Mouse (Mus musculus) intestine, embryonic 15.5 days (tissue): ENCODE measurements around the gene Gm17949. TPM values are rescaled to one million over a fixed set of nuclear protein-coding genes. Genes with fewer than 3 reads are reported as not detected.
A peak's percentile ranks its signal among the peaks of the same experiment; 100 is the strongest.
"Not testable (repeated sequence)": the region's sequence is repeated elsewhere in the genome, so short reads cannot be mapped to it uniquely, and the experiment has no call there.

Experiments
- ATAC-seq: fragments of 200-750 bp; cut with Nextera tagmentation; 2 replicates; pipeline ENCODE4 v1.8.0; 2017; ENCODE audit warnings: moderate TSS enrichment, moderate library complexity
- H3K27ac ChIP-seq: fragments of 300-500 bp; sonication (generic); 2 replicates; pipeline ENCODE4 v1.5.1; 2015; ENCODE audit warnings: mild to moderate bottlenecking, inconsistent platforms
- H3K27me3 ChIP-seq: fragments of 300-500 bp; sonication (generic); replicated peaks from 2 replicates; pipeline ENCODE4 v1.6.1; 2015; ENCODE audit warnings: inconsistent platforms
- H3K36me3 ChIP-seq: fragments of 300-500 bp; sonication (generic); 2 replicates; pipeline ENCODE4 v1.6.1; 2015; ENCODE audit warnings: inconsistent platforms
- H3K4me1 ChIP-seq: fragments of 300-500 bp; sonication (generic); replicated peaks from 2 replicates; pipeline ENCODE4 v1.6.1; 2015; ENCODE audit warnings: inconsistent platforms
- H3K4me2 ChIP-seq: fragments of 300-500 bp; sonication (generic); replicated peaks from 2 replicates; pipeline ENCODE4 v1.6.1; 2015; ENCODE audit warnings: mild to moderate bottlenecking, inconsistent platforms
- H3K4me3 ChIP-seq: fragments of 300-500 bp; sonication (generic); replicated peaks from 2 replicates; pipeline ENCODE4 v1.5.1; 2015; ENCODE audit warnings: inconsistent platforms
- H3K9ac ChIP-seq: fragments of 300-500 bp; sonication (generic); 2 replicates; pipeline ENCODE4 v1.6.1; 2015; ENCODE audit warnings: inconsistent platforms
- H3K9me3 ChIP-seq: fragments of 300-500 bp; sonication (generic); 2 replicates; pipeline ENCODE4 v1.6.1; 2016; ENCODE audit warnings: inconsistent platforms
- WGBS: fragments of 180-500 bp; shearing (Covaris S2); methylation state at CpG from one replicate; pipeline ENCODE4 v1.1.7; 2015; 5-methylcytosine and 5-hydroxymethylcytosine counted together
- polyA plus RNA-seq: library from polyadenylated mRNA; unstranded; fragments of >200 nt; fragmentation: Nextera tagmentation; extraction: Ambion mirVana; gene quantifications from 2 replicates; pipeline ENCODE4 v1.2.1, GENCODE M21; 2015

The Gm17949 gene
- polyA plus RNA-seq, 1 experiment from 2014 or later = 0.24 TPM

- H3K9ac ChIP-seq = peak overlapping the region; percentile 99
- H3K4me2 ChIP-seq = peak overlapping the region; percentile 84
- no peak for ATAC-seq
- H3K4me3 ChIP-seq = peak overlapping the region; percentile 92
- H3K4me1 ChIP-seq = peaks cover 8% of the 10 kb centered on the region; the same call in 1 of the 2 replicates
- 29% methylated on average over 8 of the region's 8 CpGs for WGBS
- no peaks in the 10 kb centered on the region for H3K9me3 ChIP-seq
- H3K27ac ChIP-seq = no peak overlapping the region
- no peaks in the 10 kb centered on the region for H3K27me3 ChIP-seq
- H3K36me3 ChIP-seq = peaks cover 34% of the 10 kb centered on the region
These were observed 18.4 kb downstream of the Gm17949 start for GRCm38 (mm10) chr17:57029691-57030090.

DNA sequence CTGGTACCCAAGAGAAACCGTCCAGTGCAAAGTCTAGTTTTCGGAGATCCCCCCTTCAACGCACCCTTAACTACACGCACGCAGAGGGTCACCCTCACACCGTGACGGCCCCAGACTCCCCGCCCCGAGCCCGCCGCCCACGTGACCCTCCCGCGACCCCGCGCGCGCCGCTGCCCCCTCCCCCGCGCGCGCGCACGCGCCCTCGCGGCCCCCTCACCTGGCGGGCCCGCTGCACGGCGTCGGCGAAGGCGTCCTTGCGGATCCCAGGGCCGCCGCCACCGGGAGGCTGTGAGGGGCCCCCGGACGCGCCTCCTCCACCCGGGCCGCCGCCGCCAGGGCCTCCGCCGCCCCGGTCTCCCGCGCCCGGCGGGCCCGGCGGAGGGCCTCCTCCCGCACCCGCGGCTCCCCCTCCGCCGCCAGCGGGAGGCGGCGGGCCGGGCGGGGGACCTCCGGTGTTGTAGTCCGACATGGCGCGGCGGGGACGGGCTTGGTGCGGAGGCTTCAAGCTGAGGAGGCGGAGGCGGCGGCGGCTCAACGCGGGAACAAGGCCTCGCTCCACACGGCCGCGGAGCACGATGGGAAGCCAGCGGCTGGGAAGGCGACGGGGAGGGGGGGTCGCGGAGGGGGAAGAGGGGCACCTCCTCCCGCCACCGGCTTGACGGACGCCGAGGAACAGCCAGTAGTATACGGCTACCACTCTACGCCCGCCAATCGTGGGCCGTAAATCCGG, 19.8 kb downstream of the Gm17949 start, which contains the start of gene Khsrp:
Gene Khsrp (minus strand): TSS at position 592 of the 730 bp plus-strand sequence.
- Histone ChIP-seq H3K36me3 (peaks cover 22% of the 10 kb centered on the region; the same call in 1 of the 2 replicates), H3K9ac (peak within 1 kb of the TSS; percentile 99), H3K27ac (peak within 1 kb of the TSS; percentile 93), H3K27me3 (no peaks in the 10 kb centered on the region), H3K4me1 (peaks cover 8% of the 10 kb centered on the region; the same call in 1 of the 2 replicates), H3K4me3 (peak within 1 kb of the TSS; percentile 92), H3K4me2 (peak within 1 kb of the TSS; percentile 84), H3K9me3 (no peaks in the 10 kb centered on the region)
- peak; percentile 1; the same call in 1 of the 2 replicates for ATAC-seq
- under 1% methylated on average over 97 of the region's 99 CpGs for WGBS

DNA sequence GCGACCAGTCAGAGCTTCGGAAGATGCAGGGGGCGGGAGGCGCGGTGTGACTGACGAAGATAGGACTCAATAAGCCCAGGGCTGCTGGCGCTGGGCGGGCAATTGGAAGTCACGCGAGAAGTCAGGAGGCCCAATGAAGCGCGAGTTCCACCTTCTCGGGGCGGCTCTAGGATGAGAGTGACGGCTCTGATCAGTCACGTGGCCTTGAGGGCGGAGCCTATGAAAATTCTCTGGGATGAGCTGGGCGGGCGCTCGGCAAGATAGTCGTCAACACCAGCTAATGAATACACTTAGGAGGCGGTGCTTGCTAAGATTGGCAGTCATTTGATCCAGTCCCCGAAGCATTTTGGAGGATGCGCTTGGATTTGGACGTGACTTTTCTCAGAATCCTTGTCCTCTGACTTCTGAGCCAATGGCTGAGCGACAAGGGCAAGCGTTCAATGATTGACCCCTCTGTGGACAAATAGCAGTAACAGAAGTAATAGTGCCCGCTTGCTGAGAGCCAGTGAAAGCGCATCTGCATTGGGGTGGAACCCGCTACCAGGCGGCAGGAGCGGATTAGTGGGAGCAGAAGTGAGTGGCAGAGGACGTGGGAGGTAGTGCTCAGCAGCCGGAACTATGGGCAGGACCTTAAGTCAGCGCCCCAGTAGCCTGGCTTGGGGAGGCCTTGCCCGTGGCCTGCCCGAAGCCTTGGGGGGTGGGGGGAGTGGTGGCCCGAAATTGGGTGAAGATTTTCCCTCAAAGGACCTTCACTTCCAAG, 20.6 kb downstream of the Gm17949 start:
- WGBS = under 1% methylated on average over 38 of the region's 38 CpGs
- ATAC-seq = peak; percentile 98
- Histone ChIP-seq H3K4me2 (peak overlapping the region; percentile 69), H3K27me3 (no peaks in the 10 kb centered on the region), H3K27ac (peak overlapping the region; percentile 85), H3K36me3 (peaks cover 15% of the 10 kb centered on the region; the same call in 1 of the 2 replicates), H3K4me3 (peak overlapping the region; percentile 39), H3K4me1 (peaks cover 8% of the 10 kb centered on the region; the same call in 1 of the 2 replicates), H3K9ac (peak overlapping the region; percentile 39), H3K9me3 (no peaks in the 10 kb centered on the region)

- no peaks in the 10 kb centered on the region for H3K9me3 ChIP-seq
- H3K27ac ChIP-seq = no peak overlapping the region
- H3K4me1 ChIP-seq = peaks cover 8% of the 10 kb centered on the region; the same call in 1 of the 2 replicates
- 90% methylated on average over 4 of the region's 4 CpGs for WGBS
- H3K4me2 ChIP-seq = peak overlapping the region; percentile 69
- no peak for ATAC-seq
- H3K36me3 ChIP-seq = peaks cover 7% of the 10 kb centered on the region; the same call in 1 of the 2 replicates
- no peak overlapping the region for H3K9ac ChIP-seq
- H3K4me3 ChIP-seq = no peak overlapping the region
- no peaks in the 10 kb centered on the region for H3K27me3 ChIP-seq
These were observed 21.6 kb downstream of the Gm17949 start for GRCm38 (mm10) chr17:57032854-57033253.

DNA sequence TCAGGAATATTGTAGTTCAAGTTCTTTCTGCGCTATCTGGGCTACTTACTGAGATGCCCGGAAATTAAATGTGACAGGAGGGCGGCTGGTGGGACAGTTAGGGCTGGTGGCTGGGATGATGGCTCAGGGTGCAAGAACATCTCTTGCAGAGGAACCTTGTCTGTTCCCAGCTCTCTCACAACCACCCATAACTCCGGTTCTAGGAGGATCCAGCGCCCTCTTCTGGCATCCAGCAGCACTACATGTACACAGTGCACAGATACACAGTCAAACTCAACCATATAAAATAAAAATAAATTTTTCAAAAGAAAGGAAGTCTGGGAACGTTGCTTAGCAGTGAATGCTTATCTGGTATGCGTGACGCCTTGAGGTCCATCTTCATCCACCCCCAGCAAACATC, 27.7 kb downstream of the Gm17949 start:
- 0 out of 2 replicates have a peak, but pooled peaks cover 3% of the 10 kb centered on the region for H3K4me1 ChIP-seq
- H3K4me3 ChIP-seq = no peak overlapping the region
- no peak overlapping the region for H3K9ac ChIP-seq
- H3K27me3 ChIP-seq = peaks cover 4% of the 10 kb centered on the region; the same call in 1 of the 2 replicates
- no peak for ATAC-seq
- H3K4me2 ChIP-seq = 0 out of 2 replicates have a peak overlapping the region, but pooled peaks have one; percentile 40
- H3K9me3 ChIP-seq = no peaks in the 10 kb centered on the region
- 38% methylated on average over 8 of the region's 8 CpGs for WGBS
- no peaks in the 10 kb centered on the region for H3K36me3 ChIP-seq
- H3K27ac ChIP-seq = no peak overlapping the region

DNA sequence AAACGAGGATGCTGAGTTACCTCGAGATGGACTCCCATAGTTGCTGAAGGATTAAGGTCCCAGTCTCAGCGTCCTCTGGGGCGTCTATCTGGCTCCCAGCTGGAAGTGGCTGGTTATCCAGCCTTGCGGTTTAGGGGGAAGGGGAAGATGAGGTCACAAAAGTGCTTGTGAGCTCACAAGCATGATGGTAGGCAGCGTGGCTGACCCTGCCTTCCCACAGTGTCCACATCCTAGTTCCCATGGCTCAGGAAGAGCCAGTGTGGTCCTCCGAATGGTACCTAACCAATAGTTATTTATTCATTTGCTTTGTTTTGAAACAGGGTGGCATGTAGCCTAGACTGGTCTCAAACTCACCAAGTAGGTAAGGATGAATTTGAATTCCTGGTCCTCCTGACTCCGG, 30.3 kb downstream of the Gm17949 start, which contains the start of gene Slc25a41:
Gene Slc25a41 (minus strand): TSS at position 101 of the 400 bp plus-strand sequence.
- Histone ChIP-seq H3K4me1 (0 out of 2 replicates have a peak, but pooled peaks cover 3% of the 10 kb centered on the region), H3K9me3 (no peaks in the 10 kb centered on the region), H3K36me3 (no peaks in the 10 kb centered on the region), H3K4me3 (no peak within 1 kb of the TSS), H3K9ac (no peak within 1 kb of the TSS), H3K27me3 (peaks cover 4% of the 10 kb centered on the region; the same call in 1 of the 2 replicates), H3K4me2 (no peak within 1 kb of the TSS), H3K27ac (no peak within 1 kb of the TSS)
- WGBS = 71% methylated on average over 8 of the region's 8 CpGs
- ATAC-seq = no peak

- Histone ChIP-seq H3K4me3 (no peak overlapping the region), H3K4me2 (no peak overlapping the region), H3K4me1 (no peaks in the 10 kb centered on the region), H3K9ac (no peak overlapping the region), H3K27ac (no peak overlapping the region), H3K36me3 (no peaks in the 10 kb centered on the region), H3K9me3 (no peaks in the 10 kb centered on the region), H3K27me3 (no peaks in the 10 kb centered on the region)
- peak; percentile 55; the same call in 1 of the 2 replicates for ATAC-seq
- 43% methylated on average over 5 of the region's 5 CpGs for WGBS
These were observed 36.1 kb downstream of the Gm17949 start for GRCm38 (mm10) chr17:57047406-57047805.

DNA sequence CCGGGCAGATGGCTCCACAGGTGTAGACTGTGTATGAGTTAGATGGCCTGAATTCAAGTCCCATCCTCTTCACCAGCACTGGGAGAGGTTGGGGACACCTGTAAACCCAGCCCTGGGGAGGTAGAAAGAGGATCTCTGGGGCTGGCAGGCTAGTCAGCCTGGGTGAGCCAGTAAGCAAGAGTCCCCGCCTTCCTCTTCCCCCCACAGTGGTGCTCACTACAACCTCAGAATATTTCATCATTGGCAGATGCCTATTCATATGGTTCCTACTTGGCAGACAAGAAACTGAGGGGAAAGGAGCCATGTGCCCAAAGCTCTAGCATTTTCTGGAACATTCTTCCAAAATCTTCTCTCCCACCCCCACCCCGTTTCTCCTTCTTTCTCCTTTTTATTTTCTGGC, 37.5 kb downstream of the Gm17949 start:
- 85% methylated on average over 3 of the region's 3 CpGs for WGBS

DNA sequence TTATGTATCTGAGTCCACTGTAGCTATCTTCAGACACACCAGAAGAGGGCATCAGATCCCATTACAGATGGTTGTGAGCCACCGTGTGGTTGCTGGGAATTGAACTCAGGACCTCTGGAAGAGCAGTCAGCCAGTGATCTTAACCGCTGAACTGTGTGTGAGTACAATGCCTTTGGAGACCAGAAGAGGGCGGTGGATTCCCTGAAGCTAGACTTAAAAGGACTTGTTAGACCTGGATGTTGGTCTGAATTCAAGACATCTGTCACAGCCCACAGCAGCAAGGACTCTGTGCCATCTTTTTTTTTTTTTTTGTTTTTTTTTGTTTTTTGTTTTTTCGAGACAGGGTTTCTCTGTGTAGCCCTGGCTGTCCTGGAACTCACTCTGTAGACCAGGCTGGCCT, 40.4 kb downstream of the Gm17949 start:
- ATAC-seq, H3K9ac ChIP-seq, H3K27me3 ChIP-seq, H3K27ac ChIP-seq, H3K4me3 ChIP-seq, H3K4me1 ChIP-seq, H3K4me2 ChIP-seq, H3K36me3 ChIP-seq, H3K9me3 ChIP-seq: not testable (repeated sequence)
- WGBS = 85% methylated on average over 4 of the region's 4 CpGs

More for the DNA sequence above, 37.5 kb downstream of the Gm17949 start:
- Histone ChIP-seq H3K36me3 (no peaks in the 10 kb centered on the region), H3K4me1 (no peaks in the 10 kb centered on the region), H3K9me3 (no peaks in the 10 kb centered on the region), H3K27me3 (no peaks in the 10 kb centered on the region), H3K9ac (no peak overlapping the region), H3K27ac (no peak overlapping the region), H3K4me2 (no peak overlapping the region), H3K4me3 (no peak overlapping the region)
- no peak for ATAC-seq

GRCm38 (mm10) chr17:57056246-57056645, 45.0 kb downstream of the Gm17949 start:
- ATAC-seq = no peak
- Histone ChIP-seq H3K9ac (no peak overlapping the region), H3K27me3 (0 out of 2 replicates have a peak, but pooled peaks cover 4% of the 10 kb centered on the region), H3K9me3 (no peaks in the 10 kb centered on the region), H3K27ac (no peak overlapping the region), H3K36me3 (peaks cover 3% of the 10 kb centered on the region; the same call in 1 of the 2 replicates), H3K4me1 (peaks cover 15% of the 10 kb centered on the region; the same call in 1 of the 2 replicates), H3K4me2 (no peak overlapping the region), H3K4me3 (no peak overlapping the region)
- WGBS = 74% methylated on average over 3 of the region's 3 CpGs

DNA sequence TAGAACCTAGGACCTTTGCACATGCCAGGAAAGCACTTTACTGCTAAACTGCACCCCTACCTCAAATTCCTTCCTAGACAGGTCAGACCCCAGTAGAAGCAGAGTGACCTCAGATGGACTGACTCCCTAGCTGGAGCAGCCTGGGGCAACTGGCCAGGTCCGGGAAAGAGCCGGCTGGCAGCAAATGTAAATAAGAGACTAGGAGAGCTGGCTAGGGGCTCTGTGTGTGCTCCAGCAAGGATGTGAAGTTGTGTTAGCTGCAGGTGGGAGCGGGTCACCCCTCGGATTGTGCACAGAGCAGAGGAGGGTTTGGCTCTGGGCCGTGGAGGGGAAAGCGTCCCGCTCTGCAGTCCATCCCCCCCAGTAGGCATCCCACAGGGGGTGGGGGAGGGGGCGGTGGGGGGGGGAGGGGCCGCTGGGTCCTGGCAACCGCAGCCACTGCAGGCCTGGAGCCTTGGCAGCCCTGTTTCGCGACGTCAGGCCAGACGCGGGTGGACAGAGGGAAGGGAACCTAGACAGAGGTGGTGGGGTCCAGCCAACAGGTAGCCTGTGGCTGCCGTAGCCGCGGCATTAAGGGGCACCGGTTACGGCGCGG, 47.7 kb downstream of the Gm17949 start, which contains the start of gene Crb3:
Gene Crb3 (plus strand): TSS at position 215 of the 595 bp plus-strand sequence.
- no peak for ATAC-seq
- WGBS = 1% methylated on average over 20 of the region's 22 CpGs
- peak within 1 kb of the TSS; percentile 86 for H3K4me3 ChIP-seq
- H3K4me2 ChIP-seq = peak within 1 kb of the TSS; percentile 94
- H3K27me3 ChIP-seq = peaks cover 22% of the 10 kb centered on the region
- H3K27ac ChIP-seq = peak within 1 kb of the TSS; percentile 86
- H3K36me3 ChIP-seq = peaks cover 3% of the 10 kb centered on the region; the same call in 1 of the 2 replicates
- peaks cover 17% of the 10 kb centered on the region; the same call in 1 of the 2 replicates for H3K4me1 ChIP-seq
- no peaks in the 10 kb centered on the region for H3K9me3 ChIP-seq
- H3K9ac ChIP-seq = peak within 1 kb of the TSS; percentile 73
